Mouse (Mus musculus) c-Kit-negative CD71-positive TER-119-positive erythroid progenitor cells, embryonic 14.5 days (primary cell): ENCODE results near the gene Stfa2.
"Not testable (repeated sequence)": the region's sequence is repeated elsewhere in the genome, so short reads cannot be mapped to it uniquely, and the experiment has no call there.

Source experiments
- DNase-seq: peaks from one replicate; pipeline ENCODE4 v3.0.0-alpha.2; 2013; ENCODE audit warnings: low read depth, low spot score

Stfa2 gene

GRCm38 (mm10) chr16:36408357-36408756 lies at the start of gene Stfa2:
Gene Stfa2 (minus strand): TSS chr16:36408457.
- DNase-seq: no peak

- no peak for DNase-seq
These were observed 47.1 kb upstream of the Stfa2 start, which contains the start of gene Stfa3 for GRCm38 (mm10) chr16:36455342-36455802. Gene Stfa3 (minus strand): TSS chr16:36455392.

- DNase-seq: not testable (repeated sequence)
These were observed 12.7 kb upstream of the Stfa2 start for GRCm38 (mm10) chr16:36420979-36421378.

GRCm38 (mm10) chr16:36389060-36389459 lies 19.2 kb downstream of the Stfa2 start:
- no peak for DNase-seq

- not testable (repeated sequence) for DNase-seq
These were observed 40.6 kb downstream of the Stfa2 start, which contains the start of gene BC100530 for GRCm38 (mm10) chr16:36367648-36368047. Gene BC100530 (minus strand): TSS chr16:36367748.
